Mouse (Mus musculus): ENCODE results near the gene Ccdc159.

GRCm38 (mm10) chr9:21976626-21977175, 49.4 kb downstream of the Ccdc159 start:
- TF ChIP-seq POLR2A (IDR thresholded peaks at IDR 0.05; ENCODE audit: borderline replicate concordance, extremely low read depth, low read depth, low read length) (no peak), CTCF (IDR thresholded peaks at IDR 0.05; ENCODE audit: insufficient read depth, low read length) (no peak)

Data from lung, adult 2 months (tissue).